Mouse (Mus musculus) E14TG2a.4 (cell line): Measurements from ENCODE around the gene Tnr.

Source experiments
- CTCF ChIP-seq: conservative IDR thresholded peaks from 2 replicates; pipeline ENCODE4 v1.5.1; 2014; ENCODE audit warnings: low read length
- NANOG ChIP-seq: IDR thresholded peaks from 2 replicates; pipeline ENCODE4 v1.6.1; 2014; ENCODE audit warnings: borderline replicate concordance, low read length, mixed read lengths
- POU5F1 ChIP-seq: IDR thresholded peaks from 2 replicates; pipeline ENCODE4 v1.6.1; 2014; ENCODE audit warnings: low read length, borderline replicate concordance

- TF ChIP-seq CTCF (no peak), POU5F1 (no peak), NANOG (no peak)
Measured at GRCm38 (mm10) chr1:159629119-159629518, 105.5 kb downstream of the Tnr start.
